Mouse (Mus musculus): ENCODE data around the gene Cables2. TPM values are rescaled to one million over a fixed set of nuclear protein-coding genes. Genes with fewer than 3 reads are reported as not detected.

Gene Cables2
- polyA plus RNA-seq, 1 experiment from 2014 or later = 15.8 TPM

DNA sequence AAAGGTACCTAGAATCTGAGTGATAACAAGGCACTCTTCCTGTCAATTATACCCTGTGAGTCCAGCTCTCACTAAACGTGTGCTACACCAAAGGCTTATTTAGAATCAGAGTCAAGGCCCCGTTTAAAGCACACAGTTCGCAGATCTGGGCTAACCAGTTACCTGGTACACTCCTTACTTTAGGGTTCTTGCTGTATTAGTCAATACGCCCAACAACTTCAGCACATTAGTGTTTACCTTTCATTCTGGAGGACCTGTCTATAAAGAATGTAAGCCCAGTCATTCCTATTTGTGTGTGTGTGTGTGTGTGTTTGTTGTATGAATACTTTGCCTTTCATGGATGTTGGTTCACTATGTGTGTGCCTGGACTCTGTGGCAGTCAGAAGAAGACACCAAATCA lies 30.2 kb downstream of the Cables2 start:
- 87% methylated on average over 4 of the region's 4 CpGs for WGBS
- Histone ChIP-seq H3K9me3 (ENCODE audit: control insufficient read depth, low read length) (no peaks in the 10 kb centered on the region), H3K4me2 (ENCODE audit: low read depth, severe bottlenecking) (no peak overlapping the region), H3K4me3 (ENCODE audit: low read depth, low read length) (no peak overlapping the region), H3K36me3 (ENCODE audit: control insufficient read depth, insufficient read depth, low read length) (no peaks in the 10 kb centered on the region), H3K4me1 (ENCODE audit: control insufficient read depth, insufficient read depth, low read length) (no peaks in the 10 kb centered on the region), H3K9ac (ENCODE audit: low read length) (no peak overlapping the region), H3K27ac (replicated peaks; ENCODE audit: low read depth, low read length) (no peak overlapping the region), H3K27me3 (ENCODE audit: control insufficient read depth, insufficient read depth, low read length) (no peaks in the 10 kb centered on the region)
- no peak for ATAC-seq (ENCODE audit: insufficient number of reproducible peaks, low FRiP score, low TSS enrichment, low read depth)
- DNase-seq (ENCODE audit: low spot score) = no peak

DNA sequence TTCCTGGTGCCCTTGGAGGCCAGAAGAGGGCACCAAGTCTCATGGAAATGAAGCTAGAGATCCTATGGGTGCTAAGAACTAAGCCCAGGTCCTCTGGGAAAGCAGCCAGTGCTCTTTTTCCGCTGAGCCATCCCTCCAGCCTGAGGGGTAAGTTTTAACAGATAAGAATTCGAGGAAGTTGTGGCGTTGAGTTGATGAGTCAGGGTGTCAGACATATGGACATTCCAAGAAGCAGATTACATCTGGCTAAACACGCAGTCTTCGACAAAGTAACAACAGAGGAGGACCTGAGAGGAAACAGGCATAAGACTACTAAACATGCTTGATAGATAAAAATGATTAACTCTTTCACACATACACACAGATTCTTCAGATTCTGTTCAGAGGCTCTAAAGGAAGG lies 34.7 kb downstream of the Cables2 start:
- DNase-seq (ENCODE audit: low spot score) = no peak
- H3K27ac ChIP-seq (replicated peaks; ENCODE audit: low read depth, low read length) = no peak overlapping the region
- ATAC-seq (ENCODE audit: insufficient number of reproducible peaks, low FRiP score, low TSS enrichment, low read depth) = no peak
- no peak overlapping the region for H3K4me2 ChIP-seq (ENCODE audit: low read depth, severe bottlenecking)
- H3K9me3 ChIP-seq (ENCODE audit: control insufficient read depth, low read length) = no peaks in the 10 kb centered on the region
- no peak overlapping the region for H3K4me3 ChIP-seq (ENCODE audit: low read depth, low read length)
- no peak overlapping the region for H3K9ac ChIP-seq (ENCODE audit: low read length)
- WGBS = 91% methylated on average over 5 of the region's 5 CpGs
- peaks cover 7% of the 10 kb centered on the region; the same call in 1 of the 2 replicates for H3K4me1 ChIP-seq (ENCODE audit: control insufficient read depth, insufficient read depth, low read length)
- no peaks in the 10 kb centered on the region for H3K27me3 ChIP-seq (ENCODE audit: control insufficient read depth, insufficient read depth, low read length)
- H3K36me3 ChIP-seq (ENCODE audit: control insufficient read depth, insufficient read depth, low read length) = no peaks in the 10 kb centered on the region

DNA sequence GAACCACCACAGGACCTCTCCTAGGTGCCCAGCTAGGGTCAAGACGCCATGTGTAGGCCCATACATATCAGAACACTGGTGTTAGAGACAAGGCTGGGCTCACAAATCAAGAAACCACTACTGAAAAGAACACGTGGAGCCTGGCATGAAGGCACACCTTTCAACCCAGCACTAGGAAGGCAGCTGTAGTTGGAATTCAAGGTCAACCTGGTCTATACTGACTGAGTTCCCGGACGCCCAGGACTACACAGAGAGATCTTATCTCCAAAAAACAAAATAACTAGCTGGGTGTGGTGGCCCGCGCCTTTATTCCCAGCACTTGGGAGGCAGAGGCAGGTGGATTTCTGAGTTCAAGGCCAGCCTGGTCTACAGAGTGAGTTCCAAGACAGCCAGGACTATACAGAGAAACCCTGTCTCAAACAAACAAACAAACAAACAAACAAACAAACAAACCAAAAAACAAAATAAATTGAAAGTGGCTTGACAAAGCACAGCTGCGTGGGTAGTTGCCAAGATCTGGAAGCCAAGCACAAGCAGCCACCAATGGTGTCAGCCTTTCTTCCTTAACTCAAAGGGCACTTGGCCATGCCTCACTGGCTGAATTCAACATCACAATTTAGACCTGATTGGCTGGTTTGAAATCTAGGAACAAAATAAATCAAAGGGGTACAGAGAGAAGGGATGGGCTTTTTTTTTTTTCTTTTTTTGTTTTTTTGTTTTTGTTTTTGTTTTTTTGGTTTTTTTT lies 35.5 kb downstream of the Cables2 start:
- Histone ChIP-seq H3K4me1 (ENCODE audit: control insufficient read depth, insufficient read depth, low read length) (peaks cover 7% of the 10 kb centered on the region; the same call in 1 of the 2 replicates), H3K36me3 (ENCODE audit: control insufficient read depth, insufficient read depth, low read length) (no peaks in the 10 kb centered on the region), H3K27ac (replicated peaks; ENCODE audit: low read depth, low read length) (no peak overlapping the region), H3K27me3 (ENCODE audit: control insufficient read depth, insufficient read depth, low read length) (no peaks in the 10 kb centered on the region), H3K9me3 (ENCODE audit: control insufficient read depth, low read length) (no peaks in the 10 kb centered on the region), H3K4me3 (ENCODE audit: low read depth, low read length) (no peak overlapping the region), H3K4me2 (ENCODE audit: low read depth, severe bottlenecking) (no peak overlapping the region), H3K9ac (ENCODE audit: low read length) (no peak overlapping the region)
- WGBS = 89% methylated on average over 7 of the region's 7 CpGs
- DNase-seq (ENCODE audit: low spot score) (no peak), ATAC-seq (ENCODE audit: insufficient number of reproducible peaks, low FRiP score, low TSS enrichment, low read depth) (no peak)

DNA sequence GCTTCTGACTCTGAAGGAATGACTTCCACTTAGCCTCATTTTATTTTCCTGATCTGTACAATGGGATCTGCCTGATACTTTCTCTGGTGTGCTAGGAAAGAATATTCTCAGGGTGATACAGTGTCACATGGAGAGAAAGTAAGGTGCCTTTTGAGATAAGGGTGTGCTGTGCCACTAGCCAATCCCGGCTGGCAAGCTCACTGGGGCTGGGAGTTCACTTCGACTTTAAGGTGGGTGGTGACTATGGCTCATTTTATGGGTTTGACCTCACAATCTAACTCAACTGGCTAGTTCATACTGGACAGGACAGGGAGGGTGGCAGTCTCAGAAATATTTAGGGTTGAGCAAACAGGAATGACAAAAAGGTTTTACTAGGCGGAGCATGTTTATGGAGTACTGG lies 36.4 kb downstream of the Cables2 start:
- 74% methylated on average over 3 of the region's 3 CpGs for WGBS
- no peaks in the 10 kb centered on the region for H3K27me3 ChIP-seq (ENCODE audit: control insufficient read depth, insufficient read depth, low read length)
- no peak overlapping the region for H3K27ac ChIP-seq (replicated peaks; ENCODE audit: low read depth, low read length)
- no peak for DNase-seq (ENCODE audit: low spot score)
- H3K4me1 ChIP-seq (ENCODE audit: control insufficient read depth, insufficient read depth, low read length) = peaks cover 7% of the 10 kb centered on the region; the same call in 1 of the 2 replicates
- no peaks in the 10 kb centered on the region for H3K36me3 ChIP-seq (ENCODE audit: control insufficient read depth, insufficient read depth, low read length)
- no peak overlapping the region for H3K4me2 ChIP-seq (ENCODE audit: low read depth, severe bottlenecking)
- no peak overlapping the region for H3K4me3 ChIP-seq (ENCODE audit: low read depth, low read length)
- no peaks in the 10 kb centered on the region for H3K9me3 ChIP-seq (ENCODE audit: control insufficient read depth, low read length)
- H3K9ac ChIP-seq (ENCODE audit: low read length) = no peak overlapping the region
- no peak for ATAC-seq (ENCODE audit: insufficient number of reproducible peaks, low FRiP score, low TSS enrichment, low read depth)

DNA sequence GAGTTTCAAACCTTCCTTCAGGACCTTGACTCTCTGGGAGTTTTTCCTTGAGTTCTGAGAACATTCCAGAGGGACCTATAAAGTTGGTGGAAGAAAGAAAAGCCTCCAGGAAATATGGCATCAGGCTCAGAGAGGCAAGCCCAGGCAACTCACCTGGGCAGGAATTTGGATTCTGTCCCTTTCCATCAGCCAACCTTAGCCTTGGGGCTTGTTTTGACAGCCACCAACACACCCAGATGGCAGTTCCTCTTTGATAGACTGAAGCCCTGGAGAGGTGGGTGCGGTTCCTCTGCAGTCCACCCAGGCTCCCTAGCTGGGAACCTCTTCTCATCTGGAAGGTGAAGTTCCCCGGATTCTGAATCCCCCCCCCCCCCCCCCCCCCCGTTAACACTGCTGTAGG lies 36.8 kb downstream of the Cables2 start:
- H3K4me3 ChIP-seq (ENCODE audit: low read depth, low read length) = no peak overlapping the region
- no peak overlapping the region for H3K4me2 ChIP-seq (ENCODE audit: low read depth, severe bottlenecking)
- H3K27ac ChIP-seq (replicated peaks; ENCODE audit: low read depth, low read length) = no peak overlapping the region
- no peak for ATAC-seq (ENCODE audit: insufficient number of reproducible peaks, low FRiP score, low TSS enrichment, low read depth)
- no peaks in the 10 kb centered on the region for H3K9me3 ChIP-seq (ENCODE audit: control insufficient read depth, low read length)
- WGBS = 47% methylated on average over 3 of the region's 3 CpGs
- no peaks in the 10 kb centered on the region for H3K36me3 ChIP-seq (ENCODE audit: control insufficient read depth, insufficient read depth, low read length)
- no peak overlapping the region for H3K9ac ChIP-seq (ENCODE audit: low read length)
- peaks cover 7% of the 10 kb centered on the region; the same call in 1 of the 2 replicates for H3K4me1 ChIP-seq (ENCODE audit: control insufficient read depth, insufficient read depth, low read length)
- peak; percentile 21 for DNase-seq (ENCODE audit: low spot score)
- H3K27me3 ChIP-seq (ENCODE audit: control insufficient read depth, insufficient read depth, low read length) = no peaks in the 10 kb centered on the region

DNA sequence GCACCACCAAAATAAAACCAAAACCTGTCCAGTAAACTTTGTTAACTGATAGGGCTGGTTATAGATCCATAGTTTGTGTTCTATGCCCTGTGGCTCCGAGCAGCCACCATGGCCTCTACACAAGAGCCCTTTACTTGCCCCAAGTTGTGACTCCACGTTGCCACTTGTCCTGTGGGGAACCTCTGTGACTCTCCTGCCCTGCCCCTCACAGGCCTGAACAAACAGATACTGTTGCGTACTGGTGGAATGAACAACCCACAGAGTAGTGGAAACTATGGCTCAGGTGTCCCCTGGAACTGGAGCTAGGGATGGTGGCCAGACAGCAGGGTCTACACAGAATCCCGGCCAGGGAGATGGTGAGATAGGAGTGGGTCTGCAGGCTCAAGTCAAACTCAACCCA lies 37.5 kb downstream of the Cables2 start:
- Histone ChIP-seq H3K9me3 (ENCODE audit: control insufficient read depth, low read length) (no peaks in the 10 kb centered on the region), H3K9ac (ENCODE audit: low read length) (no peak overlapping the region), H3K36me3 (ENCODE audit: control insufficient read depth, insufficient read depth, low read length) (no peaks in the 10 kb centered on the region), H3K27me3 (ENCODE audit: control insufficient read depth, insufficient read depth, low read length) (no peaks in the 10 kb centered on the region), H3K27ac (replicated peaks; ENCODE audit: low read depth, low read length) (no peak overlapping the region), H3K4me1 (ENCODE audit: control insufficient read depth, insufficient read depth, low read length) (peaks cover 7% of the 10 kb centered on the region; the same call in 1 of the 2 replicates), H3K4me2 (ENCODE audit: low read depth, severe bottlenecking) (no peak overlapping the region), H3K4me3 (ENCODE audit: low read depth, low read length) (no peak overlapping the region)
- WGBS = 87% methylated on average over 4 of the region's 4 CpGs
- DNase-seq (ENCODE audit: low spot score) (no peak), ATAC-seq (ENCODE audit: insufficient number of reproducible peaks, low FRiP score, low TSS enrichment, low read depth) (no peak)

DNA sequence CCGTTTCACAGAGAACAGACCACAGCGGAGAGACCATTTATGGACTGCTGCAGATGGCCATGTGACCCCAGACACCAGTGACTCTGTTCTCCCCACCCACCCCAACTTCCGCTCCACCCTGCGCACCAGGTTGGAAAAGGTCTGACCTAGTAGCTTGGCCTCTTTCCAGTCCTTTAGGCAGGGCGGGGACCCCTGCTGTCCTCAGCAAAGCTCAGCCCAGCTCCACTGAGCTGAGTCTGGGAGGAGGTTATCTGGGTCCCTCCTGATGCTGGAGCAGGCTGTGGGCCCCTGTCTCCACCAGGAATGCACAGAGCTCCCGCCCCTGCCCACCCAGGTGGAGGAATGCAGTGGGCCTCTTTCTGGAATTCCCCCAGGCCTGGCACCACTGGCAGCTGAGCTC lies 38.3 kb downstream of the Cables2 start:
- peaks cover 7% of the 10 kb centered on the region; the same call in 1 of the 2 replicates for H3K4me1 ChIP-seq (ENCODE audit: control insufficient read depth, insufficient read depth, low read length)
- H3K36me3 ChIP-seq (ENCODE audit: control insufficient read depth, insufficient read depth, low read length) = no peaks in the 10 kb centered on the region
- peak overlapping the region; percentile 38; the same call in 1 of the 2 replicates for H3K27ac ChIP-seq (replicated peaks; ENCODE audit: low read depth, low read length)
- WGBS = 68% methylated on average over 6 of the region's 6 CpGs
- no peak for DNase-seq (ENCODE audit: low spot score)
- H3K9ac ChIP-seq (ENCODE audit: low read length) = no peak overlapping the region
- no peak overlapping the region for H3K4me2 ChIP-seq (ENCODE audit: low read depth, severe bottlenecking)
- no peaks in the 10 kb centered on the region for H3K9me3 ChIP-seq (ENCODE audit: control insufficient read depth, low read length)
- ATAC-seq (ENCODE audit: insufficient number of reproducible peaks, low FRiP score, low TSS enrichment, low read depth) = 0 out of 2 replicates have a peak, but pooled peaks have one; percentile 14
- H3K27me3 ChIP-seq (ENCODE audit: control insufficient read depth, insufficient read depth, low read length) = no peaks in the 10 kb centered on the region
- H3K4me3 ChIP-seq (ENCODE audit: low read depth, low read length) = no peak overlapping the region

DNA sequence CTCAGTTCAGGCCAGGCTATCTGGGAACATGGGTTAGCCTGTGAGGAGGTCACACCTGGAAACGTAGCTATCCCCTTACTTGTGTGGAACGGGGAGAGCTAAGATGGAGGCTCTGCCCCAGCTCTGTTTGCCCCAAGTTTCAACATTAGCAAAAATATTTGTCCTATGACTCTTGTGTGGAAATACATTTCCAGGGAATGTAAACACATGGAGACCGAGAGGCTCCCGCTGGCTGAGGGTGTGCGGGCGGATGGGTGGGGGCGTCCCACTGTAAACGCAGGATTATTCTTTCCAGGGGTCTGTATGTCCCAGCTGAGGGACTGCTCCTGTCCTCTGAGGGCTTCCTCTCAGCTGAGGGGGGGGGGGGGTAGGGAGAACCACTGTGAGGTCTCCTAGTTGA lies 38.9 kb downstream of the Cables2 start:
- H3K9ac ChIP-seq (ENCODE audit: low read length) = no peak overlapping the region
- H3K36me3 ChIP-seq (ENCODE audit: control insufficient read depth, insufficient read depth, low read length) = no peaks in the 10 kb centered on the region
- no peaks in the 10 kb centered on the region for H3K9me3 ChIP-seq (ENCODE audit: control insufficient read depth, low read length)
- WGBS = 96% methylated on average over 8 of the region's 8 CpGs
- no peaks in the 10 kb centered on the region for H3K27me3 ChIP-seq (ENCODE audit: control insufficient read depth, insufficient read depth, low read length)
- H3K4me3 ChIP-seq (ENCODE audit: low read depth, low read length) = no peak overlapping the region
- no peak overlapping the region for H3K4me2 ChIP-seq (ENCODE audit: low read depth, severe bottlenecking)
- DNase-seq (ENCODE audit: low spot score) = no peak
- H3K27ac ChIP-seq (replicated peaks; ENCODE audit: low read depth, low read length) = 0 out of 2 replicates have a peak overlapping the region, but pooled peaks have one; percentile 38
- peaks cover 7% of the 10 kb centered on the region; the same call in 1 of the 2 replicates for H3K4me1 ChIP-seq (ENCODE audit: control insufficient read depth, insufficient read depth, low read length)
- ATAC-seq (ENCODE audit: insufficient number of reproducible peaks, low FRiP score, low TSS enrichment, low read depth) = no peak
